ENCODE assay signal across 12 mouse cellular contexts in genomic region chr3:58398541-58398940, GRCm38 (mm10).
"Had no signal": no experiment of that assay in that cellular context is flagged by ENCODE, and none has a peak within 500 bp of the region (broad histone marks: within the 10 kb centered on the region; RNA-seq: fewer than 3 reads in every experiment).

No protein-coding gene starts in this region.

- DNase-seq: gastrocnemius, adult 2 months; gastrocnemius, postnatal 10 days; gastrocnemius, postnatal 25 days; heart, postnatal 10 days; heart, postnatal 4 days; kidney, adult 18-20 months; kidney, adult 8-10 months; kidney, postnatal 10 days; kidney, postnatal 25 days; kidney, postnatal 4 days; liver; liver, embryonic 13.5 days had no signal
